Mouse (Mus musculus) embryonic facial prominence, embryonic 12.5 days (tissue): ENCODE measurements around the gene Dock3. TPM values are rescaled to one million over a fixed set of nuclear protein-coding genes. Genes with fewer than 3 reads are reported as not detected.

Source experiments
- ATAC-seq: fragments of 200-750 bp; cut with Nextera tagmentation; 2 replicates; pipeline ENCODE4 v1.8.0; 2017; ENCODE audit not compliant: insufficient number of reproducible peaks, insufficient read depth, low FRiP score, low TSS enrichment
- H3K27ac ChIP-seq: fragments of 300-500 bp; sonication (generic); 2 replicates; pipeline ENCODE4 v1.5.1; 2016; ENCODE audit warnings: mild to moderate bottlenecking
- H3K27me3 ChIP-seq: fragments of 300-500 bp; sonication (generic); 2 replicates; pipeline ENCODE4 v1.6.1; 2016; ENCODE audit warnings: mild to moderate bottlenecking, moderate library complexity
- H3K36me3 ChIP-seq: fragments of 300-500 bp; sonication (generic); 2 replicates; pipeline ENCODE4 v1.6.1; 2016; ENCODE audit warnings: mild to moderate bottlenecking
- H3K4me1 ChIP-seq: fragments of 300-500 bp; sonication (generic); 2 replicates; pipeline ENCODE4 v1.6.1; 2016
- H3K4me2 ChIP-seq: fragments of 300-500 bp; sonication (generic); replicated peaks from 2 replicates; pipeline ENCODE4 v1.6.1; 2016; ENCODE audit warnings: mild to moderate bottlenecking, moderate library complexity
- H3K4me3 ChIP-seq: fragments of 300-500 bp; sonication (generic); 2 replicates; pipeline ENCODE4 v1.5.1; 2016; ENCODE audit warnings: mild to moderate bottlenecking
- H3K9ac ChIP-seq: fragments of 300-500 bp; sonication (generic); 2 replicates; pipeline ENCODE4 v1.6.1; 2016; ENCODE audit warnings: mild to moderate bottlenecking, moderate library complexity
- H3K9me3 ChIP-seq: fragments of 300-500 bp; sonication (generic); 2 replicates; pipeline ENCODE4 v1.6.1; 2016; ENCODE audit warnings: mild to moderate bottlenecking, moderate library complexity
- WGBS: fragments of 180-500 bp; shearing (Covaris S2); methylation state at CpG from one replicate; pipeline ENCODE4 v1.1.7; 2016; 5-methylcytosine and 5-hydroxymethylcytosine counted together
- polyA plus RNA-seq: library from polyadenylated mRNA; unstranded; fragments of >200 nt; fragmentation: Nextera tagmentation; extraction: Ambion mirVana; gene quantifications from 2 replicates; pipeline ENCODE4 v1.2.1, GENCODE M21; 2016

The Dock3 gene
- polyA plus RNA-seq, 1 experiment from 2014 or later: 1.5 TPM

- no peak overlapping the region for H3K27ac ChIP-seq
- no peak for ATAC-seq
- H3K4me3 ChIP-seq: no peak overlapping the region
- no peaks in the 10 kb centered on the region for H3K9me3 ChIP-seq
- no peaks in the 10 kb centered on the region for H3K4me1 ChIP-seq
- H3K9ac ChIP-seq: no peak overlapping the region
- no peaks in the 10 kb centered on the region for H3K27me3 ChIP-seq
- H3K4me2 ChIP-seq: no peak overlapping the region
- WGBS: 74% methylated on average over 1 of the region's 1 CpGs
- H3K36me3 ChIP-seq: no peaks in the 10 kb centered on the region
Observed at GRCm38 (mm10) chr9:106898901-106899300, 332.8 kb downstream of the Dock3 start.

- Histone ChIP-seq H3K9me3 (no peaks in the 10 kb centered on the region), H3K4me3 (no peak overlapping the region), H3K27me3 (no peaks in the 10 kb centered on the region), H3K4me2 (no peak overlapping the region), H3K27ac (no peak overlapping the region), H3K4me1 (peaks cover 16% of the 10 kb centered on the region), H3K36me3 (peaks cover 25% of the 10 kb centered on the region), H3K9ac (0 out of 2 replicates have a peak overlapping the region, but pooled peaks have one; percentile 7)
- ATAC-seq: no peak
- WGBS: 45% methylated on average over 3 of the region's 3 CpGs
Observed at GRCm38 (mm10) chr9:106893327-106893726, 338.4 kb downstream of the Dock3 start.

GRCm38 (mm10) chr9:106892552-106892875, 339.2 kb downstream of the Dock3 start:
- Histone ChIP-seq H3K9me3 (no peaks in the 10 kb centered on the region), H3K27ac (peak overlapping the region; percentile 91), H3K9ac (peak overlapping the region; percentile 75), H3K4me1 (peaks cover 17% of the 10 kb centered on the region), H3K4me2 (peak overlapping the region; percentile 63), H3K36me3 (peaks cover 29% of the 10 kb centered on the region), H3K27me3 (no peaks in the 10 kb centered on the region), H3K4me3 (peak overlapping the region; percentile 95)
- 1% methylated on average over 9 of the region's 9 CpGs for WGBS
- ATAC-seq: no peak

GRCm38 (mm10) chr9:106891829-106892551, 339.7 kb downstream of the Dock3 start, which contains the start of gene Manf:
Gene Manf, minus strand, starts transcription at chr9:106891979.
- no peaks in the 10 kb centered on the region for H3K9me3 ChIP-seq
- H3K4me3 ChIP-seq: peak within 1 kb of the TSS; percentile 95
- peaks cover 20% of the 10 kb centered on the region for H3K4me1 ChIP-seq
- H3K9ac ChIP-seq: peak within 1 kb of the TSS; percentile 94
- H3K27ac ChIP-seq: peak within 1 kb of the TSS; percentile 91
- peaks cover 29% of the 10 kb centered on the region for H3K36me3 ChIP-seq
- H3K4me2 ChIP-seq: peak within 1 kb of the TSS; percentile 72
- H3K27me3 ChIP-seq: no peaks in the 10 kb centered on the region
- under 1% methylated on average over 59 of the region's 59 CpGs for WGBS
- ATAC-seq: peak; percentile 100

- 1% methylated on average over 17 of the region's 17 CpGs for WGBS
Observed at GRCm38 (mm10) chr9:106891341-106891741, 340.4 kb downstream of the Dock3 start.

GRCm38 (mm10) chr9:106890496-106891240, 341.0 kb downstream of the Dock3 start:
- H3K4me2 ChIP-seq: peak overlapping the region; percentile 72
- H3K4me1 ChIP-seq: peaks cover 20% of the 10 kb centered on the region
- WGBS: 64% methylated on average over 8 of the region's 8 CpGs
- peak overlapping the region; percentile 95 for H3K4me3 ChIP-seq
- no peaks in the 10 kb centered on the region for H3K9me3 ChIP-seq
- no peak for ATAC-seq
- H3K9ac ChIP-seq: peak overlapping the region; percentile 94
- H3K27me3 ChIP-seq: no peaks in the 10 kb centered on the region
- H3K36me3 ChIP-seq: peaks cover 29% of the 10 kb centered on the region
- H3K27ac ChIP-seq: no peak overlapping the region

More at GRCm38 (mm10) chr9:106891341-106891741, 340.4 kb downstream of the Dock3 start:
- peaks cover 29% of the 10 kb centered on the region for H3K36me3 ChIP-seq
- H3K4me3 ChIP-seq: peak overlapping the region; percentile 95
- no peaks in the 10 kb centered on the region for H3K27me3 ChIP-seq
- peak overlapping the region; percentile 94 for H3K9ac ChIP-seq
- ATAC-seq: no peak
- peak overlapping the region; percentile 72 for H3K4me2 ChIP-seq
- H3K4me1 ChIP-seq: peaks cover 20% of the 10 kb centered on the region
- peak overlapping the region; percentile 84 for H3K27ac ChIP-seq
- H3K9me3 ChIP-seq: no peaks in the 10 kb centered on the region

- no peak overlapping the region for H3K9ac ChIP-seq
- no peak overlapping the region for H3K4me2 ChIP-seq
- WGBS: 82% methylated on average over 9 of the region's 9 CpGs
- peaks cover 41% of the 10 kb centered on the region for H3K36me3 ChIP-seq
- no peaks in the 10 kb centered on the region for H3K9me3 ChIP-seq
- ATAC-seq: no peak
- H3K4me1 ChIP-seq: peaks cover 33% of the 10 kb centered on the region
- H3K4me3 ChIP-seq: no peak overlapping the region
- H3K27ac ChIP-seq: no peak overlapping the region
- H3K27me3 ChIP-seq: no peaks in the 10 kb centered on the region
Observed at GRCm38 (mm10) chr9:106889321-106889720, 342.4 kb downstream of the Dock3 start.

- no peaks in the 10 kb centered on the region for H3K27me3 ChIP-seq
- H3K9me3 ChIP-seq: no peaks in the 10 kb centered on the region
- H3K27ac ChIP-seq: no peak overlapping the region
- H3K4me1 ChIP-seq: peaks cover 42% of the 10 kb centered on the region
- ATAC-seq: no peak
- no peak overlapping the region for H3K9ac ChIP-seq
- no peak overlapping the region for H3K4me3 ChIP-seq
- H3K4me2 ChIP-seq: no peak overlapping the region
- 91% methylated on average over 3 of the region's 3 CpGs for WGBS
- peaks cover 48% of the 10 kb centered on the region for H3K36me3 ChIP-seq
Observed at GRCm38 (mm10) chr9:106888346-106888745, 343.4 kb downstream of the Dock3 start.

GRCm38 (mm10) chr9:106886828-106887702, 344.6 kb downstream of the Dock3 start, which contains the start of gene Rbm15b:
Gene Rbm15b, minus strand, starts transcription at chr9:106887428.
- Histone ChIP-seq H3K4me1 (peaks cover 53% of the 10 kb centered on the region), H3K27me3 (no peaks in the 10 kb centered on the region), H3K36me3 (peaks cover 61% of the 10 kb centered on the region), H3K4me2 (peak within 1 kb of the TSS; percentile 95), H3K9me3 (no peaks in the 10 kb centered on the region), H3K4me3 (peak within 1 kb of the TSS; percentile 99), H3K9ac (peak within 1 kb of the TSS; percentile 98), H3K27ac (peak within 1 kb of the TSS; percentile 92)
- 3% methylated on average over 79 of the region's 101 CpGs for WGBS
- ATAC-seq: peak; percentile 41

GRCm38 (mm10) chr9:106885901-106886731, 345.6 kb downstream of the Dock3 start:
- peaks cover 70% of the 10 kb centered on the region for H3K36me3 ChIP-seq
- no peaks in the 10 kb centered on the region for H3K9me3 ChIP-seq
- peak overlapping the region; percentile 98 for H3K9ac ChIP-seq
- peak overlapping the region; percentile 99 for H3K4me3 ChIP-seq
- H3K27ac ChIP-seq: peak overlapping the region; percentile 92
- peaks cover 60% of the 10 kb centered on the region for H3K4me1 ChIP-seq
- no peaks in the 10 kb centered on the region for H3K27me3 ChIP-seq
- under 1% methylated on average over 89 of the region's 107 CpGs for WGBS
- no peak for ATAC-seq
- H3K4me2 ChIP-seq: peak overlapping the region; percentile 95
